Mouse (Mus musculus) CH12.LX (cell line): ENCODE results near the gene Trappc5.

Experiments
- POLR2AphosphoS2 ChIP-seq: IDR thresholded peaks from 2 replicates; pipeline ENCODE4 v1.6.1; 2011; ENCODE audit warnings: low read depth, low read length, improper control_type of control experiment
- RCOR1 ChIP-seq: conservative IDR thresholded peaks from 2 replicates; pipeline ENCODE4 v1.6.1; 2012; ENCODE audit warnings: low read depth, mild to moderate bottlenecking, inconsistent platforms, low read length, improper control_type of control experiment
- SIN3A ChIP-seq: IDR thresholded peaks from 2 replicates; pipeline ENCODE4 v1.6.1; 2012; ENCODE audit warnings: low read length, improper control_type of control experiment, inconsistent platforms
- USF1 ChIP-seq: IDR thresholded peaks from 2 replicates; pipeline ENCODE4 v1.6.1; 2014; ENCODE audit warnings: low read depth, mild to moderate bottlenecking, inconsistent platforms, low read length, improper control_type of control experiment

GRCm38 (mm10) chr8:3656725-3657381 lies 19.2 kb upstream of the Trappc5 start:
- TF ChIP-seq SIN3A (no peak), USF1 (no peak), POLR2AphosphoS2 (no peak), RCOR1 (no peak)
